Mouse (Mus musculus): ENCODE measurements around the gene Slc24a2. TPM values are rescaled to one million over a fixed set of nuclear protein-coding genes. Genes with fewer than 3 reads are reported as not detected.

Gene Slc24a2
- polyA plus RNA-seq, 1 experiment from 2014 or later = 1.1 TPM

GRCm38 (mm10) chr4:87065227-87065626, 165.1 kb downstream of the Slc24a2 start:
- no peak overlapping the region for H3K27ac ChIP-seq
- no peaks in the 10 kb centered on the region for H3K36me3 ChIP-seq
- no peak overlapping the region for H3K9ac ChIP-seq
- H3K4me1 ChIP-seq = peaks cover 2% of the 10 kb centered on the region; the same call in 1 of the 2 replicates
- H3K4me2 ChIP-seq (replicated peaks) = no peak overlapping the region
- ATAC-seq (ENCODE audit: low FRiP score) = no peak
- WGBS = 78% methylated on average over 5 of the region's 5 CpGs
- H3K27me3 ChIP-seq = no peaks in the 10 kb centered on the region
- no peak overlapping the region for H3K4me3 ChIP-seq
- no peaks in the 10 kb centered on the region for H3K9me3 ChIP-seq (replicated peaks)

DNA sequence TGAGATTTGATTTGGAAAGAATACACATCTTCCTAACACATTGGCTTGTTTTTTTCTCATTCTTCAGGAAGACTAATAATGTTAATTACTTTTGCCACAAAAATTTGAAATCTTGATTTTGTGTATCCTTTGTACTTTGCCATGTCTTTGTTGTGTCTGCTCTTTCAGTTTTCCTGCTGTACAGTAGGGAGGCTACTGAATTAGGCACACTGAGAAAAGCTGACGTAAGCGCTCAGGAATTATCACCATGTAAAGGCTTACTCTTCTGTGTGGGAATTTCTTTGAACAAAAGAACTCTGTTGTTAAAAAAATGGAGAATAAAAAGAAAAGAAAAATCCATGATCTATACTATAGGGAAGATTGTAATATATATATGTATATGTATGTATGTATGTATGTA, 165.7 kb downstream of the Slc24a2 start:
- H3K4me2 ChIP-seq (replicated peaks) = no peak overlapping the region
- 87% methylated on average over 2 of the region's 2 CpGs for WGBS
- H3K27me3 ChIP-seq = no peaks in the 10 kb centered on the region
- H3K4me1 ChIP-seq = peaks cover 2% of the 10 kb centered on the region; the same call in 1 of the 2 replicates
- ATAC-seq (ENCODE audit: low FRiP score) = no peak
- H3K9me3 ChIP-seq (replicated peaks) = no peaks in the 10 kb centered on the region
- H3K4me3 ChIP-seq = no peak overlapping the region
- no peak overlapping the region for H3K9ac ChIP-seq
- no peak overlapping the region for H3K27ac ChIP-seq
- no peaks in the 10 kb centered on the region for H3K36me3 ChIP-seq

DNA sequence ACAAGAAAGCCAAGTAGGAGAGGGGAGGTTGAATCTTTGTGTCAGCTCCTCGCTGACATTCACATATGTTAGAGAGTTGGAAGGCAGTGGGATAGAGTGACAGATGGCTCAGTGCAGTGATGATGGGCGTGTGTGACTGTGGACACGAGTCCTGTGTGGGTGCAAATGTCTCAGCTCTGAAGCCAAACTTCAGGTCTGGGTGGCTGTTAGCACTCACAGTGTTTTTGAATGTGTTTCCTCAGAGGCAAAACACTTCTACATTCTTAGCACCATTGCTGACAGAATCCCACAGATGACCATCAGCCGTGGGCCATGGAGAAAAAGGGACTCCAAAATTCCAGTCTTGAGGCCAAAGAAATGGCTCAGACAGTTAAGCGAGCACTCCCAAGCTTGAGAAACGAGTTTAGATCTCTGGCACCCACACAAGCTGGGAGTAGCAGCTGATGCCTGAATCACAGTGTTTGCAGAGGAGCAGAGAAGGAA, 167.5 kb downstream of the Slc24a2 start:
- Histone ChIP-seq H3K9ac (no peak overlapping the region), H3K4me1 (peaks cover 2% of the 10 kb centered on the region; the same call in 1 of the 2 replicates), H3K9me3 (replicated peaks) (no peaks in the 10 kb centered on the region), H3K4me3 (no peak overlapping the region), H3K27me3 (no peaks in the 10 kb centered on the region), H3K36me3 (no peaks in the 10 kb centered on the region), H3K4me2 (replicated peaks) (no peak overlapping the region), H3K27ac (no peak overlapping the region)
- 72% methylated on average over 6 of the region's 6 CpGs for WGBS
- ATAC-seq (ENCODE audit: low FRiP score) = no peak

DNA sequence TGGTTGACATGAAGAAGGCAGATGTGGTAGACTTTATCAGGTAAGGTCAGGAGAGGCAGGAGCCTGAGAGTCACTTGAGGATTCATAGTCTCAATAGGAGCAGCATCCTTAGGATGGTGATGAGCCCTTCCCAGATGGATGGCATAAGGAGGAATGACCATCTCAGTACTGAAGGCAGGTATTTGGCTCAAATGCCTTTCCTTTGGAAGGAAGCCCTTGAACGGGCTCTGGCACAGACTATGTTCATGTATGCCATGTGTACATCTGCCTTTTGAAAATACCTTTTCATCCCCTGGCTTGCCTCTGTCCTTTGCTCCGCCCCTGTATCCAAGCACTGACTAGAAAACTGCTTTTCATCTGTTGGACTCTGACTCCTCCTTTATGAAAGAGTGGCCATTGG, 168.6 kb downstream of the Slc24a2 start:
- no peaks in the 10 kb centered on the region for H3K27me3 ChIP-seq
- WGBS = 87% methylated on average over 2 of the region's 2 CpGs
- peaks cover 2% of the 10 kb centered on the region; the same call in 1 of the 2 replicates for H3K4me1 ChIP-seq
- no peaks in the 10 kb centered on the region for H3K36me3 ChIP-seq
- no peak overlapping the region for H3K4me3 ChIP-seq
- no peak overlapping the region for H3K9ac ChIP-seq
- ATAC-seq (ENCODE audit: low FRiP score) = no peak
- no peaks in the 10 kb centered on the region for H3K9me3 ChIP-seq (replicated peaks)
- H3K27ac ChIP-seq = no peak overlapping the region
- no peak overlapping the region for H3K4me2 ChIP-seq (replicated peaks)

GRCm38 (mm10) chr4:87057572-87057971, 172.7 kb downstream of the Slc24a2 start:
- ATAC-seq (ENCODE audit: low FRiP score) = 0 out of 2 replicates have a peak, but pooled peaks have one; percentile 38
- no peaks in the 10 kb centered on the region for H3K27me3 ChIP-seq
- H3K9me3 ChIP-seq (replicated peaks) = no peaks in the 10 kb centered on the region
- no peak overlapping the region for H3K4me2 ChIP-seq (replicated peaks)
- no peak overlapping the region for H3K27ac ChIP-seq
- no peaks in the 10 kb centered on the region for H3K36me3 ChIP-seq
- 60% methylated on average over 3 of the region's 3 CpGs for WGBS
- H3K9ac ChIP-seq = no peak overlapping the region
- no peak overlapping the region for H3K4me3 ChIP-seq
- peaks cover 2% of the 10 kb centered on the region; the same call in 1 of the 2 replicates for H3K4me1 ChIP-seq

GRCm38 (mm10) chr4:87055768-87056167, 174.5 kb downstream of the Slc24a2 start:
- ATAC-seq (ENCODE audit: low FRiP score) = no peak
- Histone ChIP-seq H3K36me3 (no peaks in the 10 kb centered on the region), H3K4me3 (no peak overlapping the region), H3K9ac (no peak overlapping the region), H3K4me2 (replicated peaks) (no peak overlapping the region), H3K9me3 (replicated peaks) (no peaks in the 10 kb centered on the region), H3K27ac (no peak overlapping the region), H3K27me3 (no peaks in the 10 kb centered on the region), H3K4me1 (no peaks in the 10 kb centered on the region)
- WGBS = 86% methylated on average over 7 of the region's 7 CpGs

DNA sequence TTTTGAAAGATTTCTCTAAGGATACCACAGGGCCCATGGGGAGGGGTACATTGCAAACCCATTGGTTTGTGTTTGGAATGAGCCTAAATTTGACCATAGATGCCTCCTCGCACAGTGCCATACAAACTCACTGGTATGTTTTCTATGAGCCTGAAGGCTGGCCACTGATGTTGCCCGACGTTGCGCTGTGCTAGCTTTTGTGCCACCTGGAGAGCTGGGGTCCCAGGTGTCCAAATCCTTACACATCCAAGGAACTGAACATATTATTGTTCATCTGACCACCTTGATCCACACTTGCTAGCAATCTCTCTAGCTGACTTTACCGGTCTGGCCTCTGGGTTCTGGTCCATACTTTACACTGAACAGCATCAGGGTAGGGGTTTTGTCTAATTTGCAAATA, 177.4 kb downstream of the Slc24a2 start:
- no peak for ATAC-seq (ENCODE audit: low FRiP score)
- 94% methylated on average over 5 of the region's 5 CpGs for WGBS

GRCm38 (mm10) chr4:87049061-87049460, 181.2 kb downstream of the Slc24a2 start:
- H3K27ac ChIP-seq = no peak overlapping the region
- H3K9ac ChIP-seq = no peak overlapping the region
- ATAC-seq (ENCODE audit: low FRiP score) = no peak
- H3K36me3 ChIP-seq = no peaks in the 10 kb centered on the region
- H3K4me2 ChIP-seq (replicated peaks) = no peak overlapping the region
- H3K4me1 ChIP-seq = no peaks in the 10 kb centered on the region
- no peak overlapping the region for H3K4me3 ChIP-seq
- no peaks in the 10 kb centered on the region for H3K27me3 ChIP-seq
- 83% methylated on average over 3 of the region's 3 CpGs for WGBS
- H3K9me3 ChIP-seq (replicated peaks) = no peaks in the 10 kb centered on the region

More for the DNA sequence above, 177.4 kb downstream of the Slc24a2 start:
- Histone ChIP-seq H3K4me2 (replicated peaks) (no peak overlapping the region), H3K4me3 (no peak overlapping the region), H3K9me3 (replicated peaks) (no peaks in the 10 kb centered on the region), H3K4me1 (no peaks in the 10 kb centered on the region), H3K9ac (no peak overlapping the region), H3K27me3 (no peaks in the 10 kb centered on the region), H3K36me3 (no peaks in the 10 kb centered on the region), H3K27ac (no peak overlapping the region)

GRCm38 (mm10) chr4:87047131-87047530, 183.1 kb downstream of the Slc24a2 start:
- ATAC-seq (ENCODE audit: low FRiP score) = no peak
- Histone ChIP-seq H3K27ac (no peak overlapping the region), H3K9me3 (replicated peaks) (no peaks in the 10 kb centered on the region), H3K4me1 (no peaks in the 10 kb centered on the region), H3K9ac (no peak overlapping the region), H3K36me3 (no peaks in the 10 kb centered on the region), H3K4me3 (no peak overlapping the region), H3K27me3 (no peaks in the 10 kb centered on the region), H3K4me2 (replicated peaks) (no peak overlapping the region)
- 86% methylated on average over 2 of the region's 2 CpGs for WGBS

GRCm38 (mm10) chr4:87043296-87043695, 187.0 kb downstream of the Slc24a2 start:
- no peaks in the 10 kb centered on the region for H3K27me3 ChIP-seq
- WGBS = 91% methylated on average over 9 of the region's 9 CpGs
- ATAC-seq (ENCODE audit: low FRiP score) = no peak
- H3K4me2 ChIP-seq (replicated peaks) = no peak overlapping the region
- no peak overlapping the region for H3K9ac ChIP-seq
- H3K4me1 ChIP-seq = no peaks in the 10 kb centered on the region
- H3K36me3 ChIP-seq = no peaks in the 10 kb centered on the region
- H3K27ac ChIP-seq = no peak overlapping the region
- H3K9me3 ChIP-seq (replicated peaks) = no peaks in the 10 kb centered on the region
- no peak overlapping the region for H3K4me3 ChIP-seq

- no peaks in the 10 kb centered on the region for H3K4me1 ChIP-seq
- 87% methylated on average over 7 of the region's 7 CpGs for WGBS
- no peak for ATAC-seq (ENCODE audit: low FRiP score)
- no peak overlapping the region for H3K9ac ChIP-seq
- no peak overlapping the region for H3K27ac ChIP-seq
- no peak overlapping the region for H3K4me3 ChIP-seq
- no peaks in the 10 kb centered on the region for H3K36me3 ChIP-seq
- no peaks in the 10 kb centered on the region for H3K9me3 ChIP-seq (replicated peaks)
- no peak overlapping the region for H3K4me2 ChIP-seq (replicated peaks)
- H3K27me3 ChIP-seq = no peaks in the 10 kb centered on the region
Measured at GRCm38 (mm10) chr4:87041412-87041997, 188.8 kb downstream of the Slc24a2 start.

DNA sequence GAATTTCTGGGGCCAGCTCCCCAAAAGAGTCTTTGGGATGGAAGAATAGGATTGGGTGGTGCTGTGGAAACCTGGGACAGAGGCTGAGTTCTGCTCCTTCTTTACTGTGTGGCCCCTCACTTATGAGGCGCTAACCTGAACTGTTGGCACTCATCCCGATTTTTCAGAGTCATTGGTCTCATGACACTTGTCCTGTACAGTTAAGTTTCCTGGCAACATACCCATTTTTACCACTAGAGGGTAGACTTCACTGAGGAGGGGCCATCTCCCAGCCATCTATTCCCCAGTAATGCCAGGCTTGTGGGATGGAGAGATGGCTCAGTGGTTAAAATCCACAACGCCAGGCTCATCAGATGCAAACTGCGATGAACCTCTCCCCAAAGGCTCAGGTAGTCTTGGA, 192.7 kb downstream of the Slc24a2 start:
- no peak overlapping the region for H3K27ac ChIP-seq
- H3K27me3 ChIP-seq = no peaks in the 10 kb centered on the region
- H3K4me3 ChIP-seq = no peak overlapping the region
- no peak overlapping the region for H3K9ac ChIP-seq
- WGBS = 70% methylated on average over 4 of the region's 4 CpGs
- H3K4me2 ChIP-seq (replicated peaks) = no peak overlapping the region
- no peak for ATAC-seq (ENCODE audit: low FRiP score)
- no peaks in the 10 kb centered on the region for H3K9me3 ChIP-seq (replicated peaks)
- H3K36me3 ChIP-seq = no peaks in the 10 kb centered on the region
- no peaks in the 10 kb centered on the region for H3K4me1 ChIP-seq

DNA sequence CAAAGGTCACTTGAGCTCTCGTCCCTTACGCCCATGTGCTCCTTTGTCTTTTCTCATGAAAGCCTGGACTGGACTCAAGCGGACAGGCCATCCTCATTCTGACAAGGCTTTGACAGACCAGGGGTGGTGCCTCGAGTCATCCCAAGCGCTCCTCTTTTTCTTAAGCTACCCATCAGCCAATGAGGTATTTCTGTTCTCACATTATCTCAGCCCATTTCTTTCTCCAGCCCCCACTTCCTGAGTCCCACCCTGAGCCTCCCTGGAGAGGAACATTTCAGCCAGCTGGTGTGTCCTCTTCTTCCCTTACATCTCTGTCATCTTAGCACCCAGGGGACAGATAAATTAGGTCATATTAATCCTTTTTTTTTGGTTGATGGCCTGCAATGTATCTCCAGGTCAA, 193.8 kb downstream of the Slc24a2 start:
- WGBS = 49% methylated on average over 5 of the region's 5 CpGs

More for the DNA sequence above, 193.8 kb downstream of the Slc24a2 start:
- no peak overlapping the region for H3K4me2 ChIP-seq (replicated peaks)
- no peaks in the 10 kb centered on the region for H3K4me1 ChIP-seq
- H3K4me3 ChIP-seq = no peak overlapping the region
- no peaks in the 10 kb centered on the region for H3K27me3 ChIP-seq
- H3K27ac ChIP-seq = no peak overlapping the region
- H3K9me3 ChIP-seq (replicated peaks) = no peaks in the 10 kb centered on the region
- no peaks in the 10 kb centered on the region for H3K36me3 ChIP-seq
- ATAC-seq (ENCODE audit: low FRiP score) = no peak
- H3K9ac ChIP-seq = no peak overlapping the region
